Mouse (Mus musculus): ENCODE results near the gene Poglut1.

The Poglut1 gene

GRCm38 (mm10) chr16:38549479-38550396 lies at the start of gene Poglut1:
TSS of gene Poglut1 (minus strand) at chr16:38550258.
- peak; percentile 79 for DNase-seq (ENCODE audit: low spot score)

GRCm38 (mm10) chr16:38598986-38599680 lies 49.1 kb upstream of the Poglut1 start:
- peak; percentile 60 for DNase-seq (ENCODE audit: low spot score)

- no peak for DNase-seq (ENCODE audit: low spot score)
Observed at GRCm38 (mm10) chr16:38596651-38597050, 46.6 kb upstream of the Poglut1 start.

GRCm38 (mm10) chr16:38596099-38596498 lies 46.0 kb upstream of the Poglut1 start:
- DNase-seq (ENCODE audit: low spot score), result no peak

- no peak for DNase-seq (ENCODE audit: low spot score)
Observed at GRCm38 (mm10) chr16:38594435-38594834, 44.4 kb upstream of the Poglut1 start.

GRCm38 (mm10) chr16:38592946-38593345 lies 42.9 kb upstream of the Poglut1 start:
- DNase-seq (ENCODE audit: low spot score), result no peak

- no peak for DNase-seq (ENCODE audit: low spot score)
Observed at GRCm38 (mm10) chr16:38592026-38592678, 42.1 kb upstream of the Poglut1 start.

GRCm38 (mm10) chr16:38591506-38591905 lies 41.4 kb upstream of the Poglut1 start:
- no peak for DNase-seq (ENCODE audit: low spot score)

- no peak for DNase-seq (ENCODE audit: low spot score)
Observed at GRCm38 (mm10) chr16:38587572-38587971, 37.5 kb upstream of the Poglut1 start.

- no peak for DNase-seq (ENCODE audit: low spot score)
Observed at GRCm38 (mm10) chr16:38587163-38587562, 37.1 kb upstream of the Poglut1 start.

GRCm38 (mm10) chr16:38585186-38585585 lies 35.1 kb upstream of the Poglut1 start:
- DNase-seq (ENCODE audit: low spot score), result no peak

GRCm38 (mm10) chr16:38584761-38585160 lies 34.7 kb upstream of the Poglut1 start:
- no peak for DNase-seq (ENCODE audit: low spot score)

GRCm38 (mm10) chr16:38571481-38571880 lies 21.4 kb upstream of the Poglut1 start:
- DNase-seq (ENCODE audit: low spot score), result no peak

GRCm38 (mm10) chr16:38568192-38568591 lies 18.1 kb upstream of the Poglut1 start:
- DNase-seq (ENCODE audit: low spot score), result no peak

- DNase-seq (ENCODE audit: low spot score), result no peak
Observed at GRCm38 (mm10) chr16:38563516-38563915, 13.5 kb upstream of the Poglut1 start.

GRCm38 (mm10) chr16:38562968-38563327 lies 12.9 kb upstream of the Poglut1 start:
- DNase-seq (ENCODE audit: low spot score), result no peak

- peak; percentile 95 for DNase-seq (ENCODE audit: low spot score)
Observed at GRCm38 (mm10) chr16:38562131-38562967, 12.3 kb upstream of the Poglut1 start.

GRCm38 (mm10) chr16:38558221-38558748 lies 8.2 kb upstream of the Poglut1 start, which contains the start of gene Tmem39a:
TSS of gene Tmem39a (plus strand) at chr16:38558698.
- DNase-seq (ENCODE audit: low spot score), result no peak

GRCm38 (mm10) chr16:38555988-38556387 lies 5.9 kb upstream of the Poglut1 start:
- DNase-seq (ENCODE audit: low spot score), result no peak

- no peak for DNase-seq (ENCODE audit: low spot score)
Observed at GRCm38 (mm10) chr16:38548000-38548399, 2.1 kb downstream of the Poglut1 start.

- no peak for DNase-seq (ENCODE audit: low spot score)
Observed at GRCm38 (mm10) chr16:38538716-38539380, 11.2 kb downstream of the Poglut1 start.
